Mouse (Mus musculus): ENCODE measurements around the gene Bpifb9a. TPM values are rescaled to one million over a fixed set of nuclear protein-coding genes. Genes with fewer than 3 reads are reported as not detected.
"Not testable (repeated sequence)": the region's sequence is repeated elsewhere in the genome, so short reads cannot be mapped to it uniquely, and the experiment has no call there.

Bpifb9a gene
- polyA plus RNA-seq, 1 experiment, result not detected

DNA sequence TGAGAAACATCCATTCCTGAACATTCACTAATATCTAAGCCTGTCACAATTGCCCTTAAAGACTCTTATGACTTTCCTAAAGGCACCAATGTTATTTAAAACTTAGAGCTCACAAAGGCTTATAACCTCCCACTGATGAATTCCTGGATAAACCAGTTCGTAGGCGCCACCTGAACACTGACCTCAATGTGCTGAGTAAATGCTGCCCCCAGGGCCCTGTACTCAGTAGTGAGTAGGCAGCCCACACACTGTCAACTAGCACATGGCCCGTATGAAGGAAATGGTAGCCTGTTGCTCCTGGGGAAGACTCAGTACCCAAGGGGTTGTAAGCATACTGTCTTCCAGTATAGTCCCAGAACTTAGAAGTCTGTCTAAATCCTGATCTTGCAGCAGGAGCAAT is 44.1 kb downstream of the Bpifb9a start:
- no peaks in the 10 kb centered on the region for H3K36me3 ChIP-seq (ENCODE audit: control insufficient read depth, insufficient read depth)
- TF ChIP-seq TCF3 (IDR thresholded peaks at IDR 0.05; ENCODE audit: insufficient read length, low read depth) (no peak), POLR2AphosphoS2 (IDR thresholded peaks at IDR 0.05; ENCODE audit: insufficient read length, low read depth) (no peak), MAX (IDR thresholded peaks at IDR 0.05; ENCODE audit: low read depth) (no peak), MYOD1 (IDR thresholded peaks at IDR 0.05; ENCODE audit: control insufficient read depth in 1 of 3, insufficient read length in 2 of 3, low read depth in 2 of 3) (no peak), USF1 (IDR thresholded peaks at IDR 0.05; ENCODE audit: low read depth) (no peak), SRF (IDR thresholded peaks at IDR 0.05; ENCODE audit: control insufficient read depth, insufficient read length, low read depth) (no peak), POLR2A (IDR thresholded peaks at IDR 0.05; ENCODE audit: insufficient read length, low read depth) (no peak), REST (IDR thresholded peaks at IDR 0.05; ENCODE audit: insufficient read depth, insufficient read length) (no peak), E2F4 (IDR thresholded peaks at IDR 0.05; ENCODE audit: insufficient read depth) (no peak), TCF12 (IDR thresholded peaks at IDR 0.05; ENCODE audit: insufficient read depth, poor library complexity, severe bottlenecking) (no peak), CEBPB (IDR thresholded peaks at IDR 0.05; ENCODE audit: insufficient read depth, poor library complexity, severe bottlenecking) (no peak), MYOG (IDR thresholded peaks at IDR 0.05; ENCODE audit: control insufficient read depth in 1 of 3, insufficient read depth in 1 of 3, insufficient read length in 2 of 3, low read depth in 2 of 3) (no peak)
- H3ac ChIP-seq (ENCODE audit: control insufficient read depth, insufficient read length), result no peak overlapping the region
- H3K79me2 ChIP-seq (ENCODE audit: control insufficient read depth, insufficient read depth), result no peaks in the 10 kb centered on the region
- H3K4me2 ChIP-seq (ENCODE audit: low read depth), result no peak overlapping the region
- no peak overlapping the region for H3K4me3 ChIP-seq
- H3K27me3 ChIP-seq (ENCODE audit: control insufficient read depth, insufficient read depth, insufficient read length), result no peaks in the 10 kb centered on the region

DNA sequence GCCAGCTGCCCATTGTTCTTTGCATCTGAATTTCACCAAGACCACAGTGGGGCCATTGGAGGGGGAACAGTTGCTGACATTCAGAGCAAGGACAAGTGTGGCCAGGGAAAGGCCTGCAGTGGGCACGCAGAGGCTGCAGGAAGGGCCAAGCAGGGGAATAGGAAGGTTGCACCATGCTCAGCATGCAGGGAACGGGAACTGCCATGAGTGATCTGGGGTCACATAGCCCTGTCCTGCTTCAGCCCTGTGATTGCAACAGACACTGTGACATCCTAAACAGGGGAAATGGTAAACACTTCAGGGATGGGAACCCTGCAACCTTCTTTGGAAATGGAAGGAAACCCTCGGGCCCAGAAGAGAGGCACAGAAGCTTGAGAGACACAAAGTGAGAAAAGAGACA is 47.0 kb downstream of the Bpifb9a start:
- H3K79me2 ChIP-seq (ENCODE audit: control insufficient read depth, insufficient read depth); H3K36me3 ChIP-seq (ENCODE audit: control insufficient read depth, insufficient read depth); H3ac ChIP-seq (ENCODE audit: control insufficient read depth, insufficient read length); H3K27me3 ChIP-seq (ENCODE audit: control insufficient read depth, insufficient read depth, insufficient read length); H3K4me3 ChIP-seq; H3K4me2 ChIP-seq (ENCODE audit: low read depth): not testable (repeated sequence)

DNA sequence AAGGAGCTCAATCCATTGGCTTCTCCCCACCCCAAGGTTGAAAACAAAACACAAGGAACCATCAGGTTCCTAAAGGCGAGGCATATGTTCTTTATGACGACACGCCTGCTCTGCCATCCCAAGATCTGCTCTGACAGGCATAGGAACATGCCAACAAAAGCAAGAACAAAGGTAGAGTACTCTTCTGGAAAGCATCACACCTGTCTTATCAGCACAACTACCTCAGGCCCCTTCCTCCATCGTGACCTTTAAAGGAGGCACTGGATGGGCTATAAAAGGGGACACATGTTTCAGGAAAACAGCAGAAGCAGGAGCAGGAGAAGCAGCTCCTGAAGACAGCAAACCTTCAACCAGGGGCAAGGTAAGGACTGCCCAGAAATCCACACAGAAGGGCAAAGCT is 49.3 kb downstream of the Bpifb9a start, which contains the start of gene Bpifb9b:
Gene Bpifb9b, plus strand, starts transcription at position 301 of the 400 bp plus-strand sequence.
- H3K27me3 ChIP-seq (ENCODE audit: control insufficient read depth, insufficient read depth, insufficient read length); H3ac ChIP-seq (ENCODE audit: control insufficient read depth, insufficient read length); H3K4me3 ChIP-seq: not testable (repeated sequence)

DNA sequence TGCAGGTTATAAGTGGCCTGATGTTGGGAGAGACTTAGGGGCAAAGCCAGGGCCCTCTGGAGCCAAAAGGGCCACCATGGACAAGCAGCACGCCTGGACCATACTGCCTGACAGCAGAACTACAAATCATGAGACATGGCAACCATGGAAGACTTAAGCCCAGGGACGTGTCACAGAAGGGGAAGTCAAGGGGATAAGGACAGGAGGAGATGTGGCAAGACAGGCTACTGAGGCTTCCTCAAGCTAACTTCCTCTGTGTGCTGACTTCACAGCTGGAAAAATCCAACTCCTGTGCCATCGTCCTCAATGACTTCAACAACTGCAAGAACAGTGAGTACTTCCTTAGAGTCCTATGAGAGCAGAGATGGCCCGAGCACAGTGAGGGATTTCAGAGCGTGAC is 56.1 kb downstream of the Bpifb9a start:
- not testable (repeated sequence) for H3K36me3 ChIP-seq (ENCODE audit: control insufficient read depth, insufficient read depth); H3ac ChIP-seq (ENCODE audit: control insufficient read depth, insufficient read length); H3K4me3 ChIP-seq; H3K79me2 ChIP-seq (ENCODE audit: control insufficient read depth, insufficient read depth); H3K27me3 ChIP-seq (ENCODE audit: control insufficient read depth, insufficient read depth, insufficient read length); H3K4me2 ChIP-seq (ENCODE audit: low read depth)

More for the DNA sequence above, 49.3 kb downstream of the Bpifb9a start, which contains the start of gene Bpifb9b:
- H3K36me3 ChIP-seq (ENCODE audit: control insufficient read depth, insufficient read depth); H3K79me2 ChIP-seq (ENCODE audit: control insufficient read depth, insufficient read depth); H3K4me2 ChIP-seq (ENCODE audit: low read depth): not testable (repeated sequence)

Other genes starting within 250 kb of the Bpifb9a start
- gene Bpifa2, start 249.6 kb upstream of the Bpifb9a start, polyA plus RNA-seq (2012; fragmentation: generic; extraction: Trizol), result not detected
- not detected for gene Bpifa3, start 127.5 kb upstream of the Bpifb9a start, polyA plus RNA-seq (2012; fragmentation: generic; extraction: Trizol)
- gene Bpifa1, start 115.0 kb upstream of the Bpifb9a start, polyA plus RNA-seq (2012; fragmentation: generic; extraction: Trizol), result not detected
- gene Bpifa5, start 95.2 kb upstream of the Bpifb9a start, polyA plus RNA-seq (2012; fragmentation: generic; extraction: Trizol), result not detected
- not detected for gene Bpifb1, start 67.0 kb upstream of the Bpifb9a start, polyA plus RNA-seq (2012; fragmentation: generic; extraction: Trizol)
- not detected for gene Bpifb5, start 34.1 kb upstream of the Bpifb9a start, polyA plus RNA-seq (2012; fragmentation: generic; extraction: Trizol)
- gene Bpifb9b, start 49.4 kb downstream of the Bpifb9a start, polyA plus RNA-seq (2012; fragmentation: generic; extraction: Trizol), result not detected
- 14.7 TPM for gene Cdk5rap1, start 115.2 kb downstream of the Bpifb9a start, polyA plus RNA-seq (2012; fragmentation: generic; extraction: Trizol)
- 61.7 TPM for gene Snta1, start 150.2 kb downstream of the Bpifb9a start, polyA plus RNA-seq (2012; fragmentation: generic; extraction: Trizol)
- gene Cbfa2t2, start 178.6 kb downstream of the Bpifb9a start, polyA plus RNA-seq (2012; fragmentation: generic; extraction: Trizol), result 7.5 TPM

Data from myocyte (in vitro differentiated cells).